Mouse (Mus musculus) B cell, adult 2 months (primary cell): ENCODE measurements around the gene Fos.

Source experiments
- DNase-seq, 2 experiments: peaks; one replicate each; pipeline ENCODE4 v3.0.0; 2022

Fos gene

GRCm38 (mm10) chr12:85489232-85489886 is 15.7 kb downstream of the Fos start:
- DNase-seq = no peak

- no peak for DNase-seq
Measured at GRCm38 (mm10) chr12:85490096-85490820, 16.6 kb downstream of the Fos start.

GRCm38 (mm10) chr12:85490991-85491390 is 17.3 kb downstream of the Fos start:
- no peak for DNase-seq

GRCm38 (mm10) chr12:85492084-85492645 is 18.5 kb downstream of the Fos start:
- peak; percentile 78 to 79 for DNase-seq

GRCm38 (mm10) chr12:85496336-85496735 is 22.6 kb downstream of the Fos start:
- no peak for DNase-seq

GRCm38 (mm10) chr12:85496755-85497154 is 23.1 kb downstream of the Fos start:
- DNase-seq = peak; percentile 85 to 88

GRCm38 (mm10) chr12:85497310-85498135 is 23.8 kb downstream of the Fos start:
- DNase-seq = peak; percentile 47

- peak in 1 of 2 experiments; percentile 22 for DNase-seq
Measured at GRCm38 (mm10) chr12:85499001-85499400, 25.3 kb downstream of the Fos start.

GRCm38 (mm10) chr12:85502682-85503081 is 29.0 kb downstream of the Fos start:
- no peak for DNase-seq

GRCm38 (mm10) chr12:85508235-85508634 is 34.5 kb downstream of the Fos start:
- DNase-seq = peak; percentile 42 to 48

GRCm38 (mm10) chr12:85510013-85510412 is 36.3 kb downstream of the Fos start:
- DNase-seq = no peak

GRCm38 (mm10) chr12:85513789-85514447 is 40.2 kb downstream of the Fos start:
- DNase-seq = no peak

GRCm38 (mm10) chr12:85514958-85515357 is 41.3 kb downstream of the Fos start:
- DNase-seq = no peak

GRCm38 (mm10) chr12:85515865-85516264 is 42.2 kb downstream of the Fos start:
- DNase-seq = no peak

GRCm38 (mm10) chr12:85517339-85517738 is 43.6 kb downstream of the Fos start:
- DNase-seq = no peak

- no peak for DNase-seq
Measured at GRCm38 (mm10) chr12:85518009-85518408, 44.3 kb downstream of the Fos start.

GRCm38 (mm10) chr12:85519553-85519952 is 45.9 kb downstream of the Fos start:
- DNase-seq = no peak

- DNase-seq = no peak
Measured at GRCm38 (mm10) chr12:85521101-85521500, 47.4 kb downstream of the Fos start.

- DNase-seq = no peak
Measured at GRCm38 (mm10) chr12:85521673-85522072, 48.0 kb downstream of the Fos start.

- no peak for DNase-seq
Measured at GRCm38 (mm10) chr12:85522631-85523388, 49.1 kb downstream of the Fos start.

- DNase-seq = no peak
Measured at GRCm38 (mm10) chr12:85523421-85524192, 49.9 kb downstream of the Fos start.
